Mouse (Mus musculus): ENCODE measurements at regions not wholly inside any gene's neighbourhood (a gene's known extent, or its start where the extent isn't known, plus 50 kb on each side); places are given as distances from the start of the nearest gene placed in this dataset.
"Not testable (repeated sequence)": the region's sequence is repeated elsewhere in the genome, so short reads cannot be mapped to it uniquely, and the experiment has no call there.

- WGBS = 87% methylated on average over 5 of the region's 5 CpGs
- ATAC-seq (ENCODE audit: low FRiP score, low TSS enrichment); H3K4me1 ChIP-seq (ENCODE audit: insufficient read depth, low read length); H3K27ac ChIP-seq (ENCODE audit: low read length); H3K36me3 ChIP-seq (ENCODE audit: insufficient read depth, low read length); H3K4me3 ChIP-seq (ENCODE audit: low read length); H3K4me2 ChIP-seq (replicated peaks; ENCODE audit: low read depth, low read length); H3K9me3 ChIP-seq (ENCODE audit: low read length); H3K9ac ChIP-seq (replicated peaks; ENCODE audit: low read length); H3K27me3 ChIP-seq (ENCODE audit: insufficient read depth, low read length): not testable (repeated sequence)
These were observed 87.1 kb upstream of the Stxbp6 start for GRCm38 (mm10) chr12:45161581-45161980.

GRCm38 (mm10) chr12:45158986-45159385 lies 84.5 kb upstream of the Stxbp6 start:
- H3K4me2 ChIP-seq (replicated peaks; ENCODE audit: low read depth, low read length) = no peak overlapping the region
- ATAC-seq (ENCODE audit: low FRiP score, low TSS enrichment) = no peak
- WGBS = 86% methylated on average over 3 of the region's 3 CpGs
- H3K27me3 ChIP-seq (ENCODE audit: insufficient read depth, low read length) = no peaks in the 10 kb centered on the region
- H3K4me1 ChIP-seq (ENCODE audit: insufficient read depth, low read length) = no peaks in the 10 kb centered on the region
- no peak overlapping the region for H3K27ac ChIP-seq (ENCODE audit: low read length)
- no peak overlapping the region for H3K9ac ChIP-seq (replicated peaks; ENCODE audit: low read length)
- no peaks in the 10 kb centered on the region for H3K36me3 ChIP-seq (ENCODE audit: insufficient read depth, low read length)
- H3K4me3 ChIP-seq (ENCODE audit: low read length) = no peak overlapping the region
- no peaks in the 10 kb centered on the region for H3K9me3 ChIP-seq (ENCODE audit: low read length)

- WGBS = 68% methylated on average over 7 of the region's 7 CpGs
- Histone ChIP-seq H3K27me3 (ENCODE audit: insufficient read depth, low read length) (no peaks in the 10 kb centered on the region), H3K36me3 (ENCODE audit: insufficient read depth, low read length) (no peaks in the 10 kb centered on the region), H3K9ac (replicated peaks; ENCODE audit: low read length) (no peak overlapping the region), H3K4me1 (ENCODE audit: insufficient read depth, low read length) (no peaks in the 10 kb centered on the region), H3K4me3 (ENCODE audit: low read length) (no peak overlapping the region), H3K27ac (ENCODE audit: low read length) (no peak overlapping the region), H3K9me3 (ENCODE audit: low read length) (no peaks in the 10 kb centered on the region), H3K4me2 (replicated peaks; ENCODE audit: low read depth, low read length) (no peak overlapping the region)
- ATAC-seq (ENCODE audit: low FRiP score, low TSS enrichment) = no peak
These were observed 63.0 kb upstream of the Stxbp6 start for GRCm38 (mm10) chr12:45137438-45138018.

- 27% methylated on average over 2 of the region's 2 CpGs for WGBS
- Histone ChIP-seq H3K27ac (ENCODE audit: low read length) (no peak overlapping the region), H3K9me3 (ENCODE audit: low read length) (no peaks in the 10 kb centered on the region), H3K9ac (replicated peaks; ENCODE audit: low read length) (no peak overlapping the region), H3K4me2 (replicated peaks; ENCODE audit: low read depth, low read length) (no peak overlapping the region), H3K27me3 (ENCODE audit: insufficient read depth, low read length) (no peaks in the 10 kb centered on the region), H3K4me3 (ENCODE audit: low read length) (no peak overlapping the region), H3K36me3 (ENCODE audit: insufficient read depth, low read length) (no peaks in the 10 kb centered on the region), H3K4me1 (ENCODE audit: insufficient read depth, low read length) (no peaks in the 10 kb centered on the region)
- peak; percentile 42; the same call in 1 of the 2 replicates for ATAC-seq (ENCODE audit: low FRiP score, low TSS enrichment)
These were observed 58.9 kb upstream of the Stxbp6 start for GRCm38 (mm10) chr12:45133415-45133814.

GRCm38 (mm10) chr12:45131139-45131538 lies 56.6 kb upstream of the Stxbp6 start:
- H3K9me3 ChIP-seq (ENCODE audit: low read length) = no peaks in the 10 kb centered on the region
- no peak for ATAC-seq (ENCODE audit: low FRiP score, low TSS enrichment)
- no peak overlapping the region for H3K9ac ChIP-seq (replicated peaks; ENCODE audit: low read length)
- H3K4me3 ChIP-seq (ENCODE audit: low read length) = no peak overlapping the region
- H3K36me3 ChIP-seq (ENCODE audit: insufficient read depth, low read length) = no peaks in the 10 kb centered on the region
- no peaks in the 10 kb centered on the region for H3K4me1 ChIP-seq (ENCODE audit: insufficient read depth, low read length)
- H3K4me2 ChIP-seq (replicated peaks; ENCODE audit: low read depth, low read length) = no peak overlapping the region
- no peak overlapping the region for H3K27ac ChIP-seq (ENCODE audit: low read length)
- no peaks in the 10 kb centered on the region for H3K27me3 ChIP-seq (ENCODE audit: insufficient read depth, low read length)
- WGBS = 88% methylated on average over 5 of the region's 5 CpGs

- Histone ChIP-seq H3K4me2 (replicated peaks; ENCODE audit: low read depth, low read length) (no peak overlapping the region), H3K27ac (ENCODE audit: low read length) (no peak overlapping the region), H3K9me3 (ENCODE audit: low read length) (no peaks in the 10 kb centered on the region), H3K4me3 (ENCODE audit: low read length) (no peak overlapping the region), H3K27me3 (ENCODE audit: insufficient read depth, low read length) (no peaks in the 10 kb centered on the region), H3K9ac (replicated peaks; ENCODE audit: low read length) (no peak overlapping the region), H3K4me1 (ENCODE audit: insufficient read depth, low read length) (no peaks in the 10 kb centered on the region), H3K36me3 (ENCODE audit: insufficient read depth, low read length) (no peaks in the 10 kb centered on the region)
- 77% methylated on average over 3 of the region's 3 CpGs for WGBS
- ATAC-seq (ENCODE audit: low FRiP score, low TSS enrichment) = no peak
These were observed 51.4 kb upstream of the Stxbp6 start for GRCm38 (mm10) chr12:45125866-45126265.

Measured in kidney, embryonic 16.5 days (tissue).